Mouse (Mus musculus): ENCODE data around the gene Ccdc14. TPM values are rescaled to one million over a fixed set of nuclear protein-coding genes. Genes with fewer than 3 reads are reported as not detected.

Gene Ccdc14
- 4.7 and 4.8 TPM in 2 replicates for polyA plus RNA-seq (2012; rRNA removed)

GRCm38 (mm10) chr16:34690334-34691144 is at the start of gene Ccdc14:
Gene Ccdc14, plus strand, starts transcription at chr16:34690616.

GRCm38 (mm10) chr16:34649621-34650020 is 40.8 kb upstream of the Ccdc14 start, which contains the start of gene Ropn1:
Gene Ropn1, plus strand, starts transcription at chr16:34649921.

GRCm38 (mm10) chr16:34745065-34745585 is 54.7 kb downstream of the Ccdc14 start, which contains the start of gene Mylk:
Gene Mylk, plus strand, starts transcription at chr16:34745210.

Other genes with a start within 250 kb of the Ccdc14 start
- gene Kalrn, start 117.1 kb upstream of the Ccdc14 start, polyA plus RNA-seq (2012; rRNA removed): 40.0 and 40.3 TPM in 2 replicates
- not detected in 2 replicates for gene Ropn1, start 40.7 kb upstream of the Ccdc14 start, polyA plus RNA-seq (2012; rRNA removed)
- gene Mylk, start 54.6 kb downstream of the Ccdc14 start, polyA plus RNA-seq (2012; rRNA removed): 5.5 and 7.1 TPM in 2 replicates